Comparison of ENCODE assay signal across 9 mouse cellular contexts in genomic region chr7:99349782-99350720, GRCm38 (mm10). TPM values are rescaled to one million over a fixed set of nuclear protein-coding genes. Genes with fewer than 3 reads are reported as not detected.
DNase-seq lines count a peak whose midpoint lies in the region; ATAC-seq and TF ChIP-seq lines count a peak whose summit lies in the region.
"Had no signal": no experiment of that assay in that cellular context is flagged by ENCODE, and none has a peak within 500 bp of the region (broad histone marks: within the 10 kb centered on the region; RNA-seq: fewer than 3 reads in every experiment).

No protein-coding gene starts in this region.

- intact Hi-C loops in left cerebral cortex, adult 2 months (cut with DNase I), result loop anchor here (1.0 kb wide), 1 partner anchor 44 kb away; no protein-coding TSS in a partner anchor

- no peak overlapping the region for H3K4me3 ChIP-seq in forebrain, embryonic 16.5 days (replicated peaks; ENCODE audit: low read length)
- peak overlapping the region; percentile 82 for H3K4me3 ChIP-seq in kidney, postnatal 0 days (replicated peaks; ENCODE audit: low read depth, low read length)
- peak overlapping the region; percentile 9; the same call in 1 of the 2 replicates for H3K4me3 ChIP-seq in neural tube, embryonic 14.5 days (ENCODE audit: low read depth, low read length)
- H3K4me3 ChIP-seq in left cerebral cortex, adult 2 months, result no peak overlapping the region

- H3K4me2 ChIP-seq in forebrain, embryonic 16.5 days (ENCODE audit: low read length), result peak overlapping the region; percentile 63
- peak overlapping the region; percentile 95 for H3K4me2 ChIP-seq in kidney, postnatal 0 days (ENCODE audit: low read length)
- H3K4me2 ChIP-seq in neural tube, embryonic 14.5 days (ENCODE audit: low read depth, low read length), result peak overlapping the region; percentile 61

- H3K4me1 ChIP-seq in forebrain, embryonic 16.5 days (replicated peaks; ENCODE audit: control insufficient read depth, insufficient read depth, low read length), result peaks cover 30% of the 10 kb centered on the region
- H3K4me1 ChIP-seq in kidney, postnatal 0 days (replicated peaks; ENCODE audit: insufficient read depth, low read length), result peaks cover 31% of the 10 kb centered on the region
- peaks cover 19% of the 10 kb centered on the region; the same call in 1 of the 2 replicates for H3K4me1 ChIP-seq in neural tube, embryonic 14.5 days (ENCODE audit: control insufficient read depth, insufficient read depth, low read length)

- H3K9ac ChIP-seq in forebrain, embryonic 16.5 days (replicated peaks; ENCODE audit: low read depth, low read length), result no peak overlapping the region
- H3K9ac ChIP-seq in kidney, postnatal 0 days (ENCODE audit: low read depth, low read length), result peak overlapping the region; percentile 90; the same call in 1 of the 2 replicates
- no peak overlapping the region for H3K9ac ChIP-seq in neural tube, embryonic 14.5 days (replicated peaks; ENCODE audit: low read depth, low read length)

- H3K27me3 ChIP-seq in forebrain, embryonic 16.5 days (replicated peaks; ENCODE audit: control insufficient read depth, insufficient read depth, low read length), result no peaks in the 10 kb centered on the region
- no peaks in the 10 kb centered on the region for H3K27me3 ChIP-seq in kidney, postnatal 0 days (ENCODE audit: insufficient read depth, low read length)
- H3K27me3 ChIP-seq in neural tube, embryonic 14.5 days (ENCODE audit: control insufficient read depth, insufficient read depth, low read length), result no peaks in the 10 kb centered on the region

- no peaks in the 10 kb centered on the region for H3K9me3 ChIP-seq in forebrain, embryonic 16.5 days (ENCODE audit: control insufficient read depth, low read length)
- H3K9me3 ChIP-seq in kidney, postnatal 0 days (replicated peaks; ENCODE audit: low read length), result no peaks in the 10 kb centered on the region
- no peaks in the 10 kb centered on the region for H3K9me3 ChIP-seq in neural tube, embryonic 14.5 days (ENCODE audit: control insufficient read depth, low read length)

- no peak for ATAC-seq in forebrain, embryonic 16.5 days
- no peak for ATAC-seq in kidney, postnatal 0 days (replicated peaks; ENCODE audit: low FRiP score, low read depth)
- no peak for ATAC-seq in neural tube, embryonic 14.5 days (ENCODE audit: low read depth)

- no peak overlapping the region for H3K27ac ChIP-seq in forebrain, embryonic 16.5 days (ENCODE audit: low read length)
- peak overlapping the region; percentile 96 for H3K27ac ChIP-seq in kidney, postnatal 0 days
- no peak overlapping the region for H3K27ac ChIP-seq in neural tube, embryonic 14.5 days (ENCODE audit: low read depth, low read length)
- no peak overlapping the region for H3K27ac ChIP-seq in left cerebral cortex, adult 2 months

- no peak; the same call in 1 of the 2 replicates for TF ChIP-seq CTCF in kidney, postnatal 0 days (IDR thresholded peaks at IDR 0.05; ENCODE audit: low read depth)
- TF ChIP-seq CTCF in left cerebral cortex, adult 2 months (IDR thresholded peaks at IDR 0.05), result no peak

- DNase-seq in kidney, adult 11 months, result peak; percentile 42
- DNase-seq in kidney, adult 8-10 months, result no peak
- DNase-seq in kidney, postnatal 0 days (ENCODE audit: low spot score), result peak; percentile 55
- DNase-seq in thymus, postnatal 10 days (ENCODE audit: low spot score in 2 of 2), result no peak
- no peak for DNase-seq in left cerebral cortex, adult 2 months (ENCODE audit: extremely low spot score in 1 of 2, low spot score in 2 of 2)
- DNase-seq in adrenal gland, adult 8-10 months, result no peak
- DNase-seq: gastrocnemius, postnatal 36 days had no signal

- no peaks in the 10 kb centered on the region for H3K36me3 ChIP-seq in forebrain, embryonic 16.5 days (ENCODE audit: control insufficient read depth, insufficient read depth)
- peaks cover 40% of the 10 kb centered on the region for H3K36me3 ChIP-seq in kidney, postnatal 0 days (ENCODE audit: insufficient read depth, low read length)
- H3K36me3 ChIP-seq in neural tube, embryonic 14.5 days (ENCODE audit: control insufficient read depth, insufficient read depth, low read length), result no peaks in the 10 kb centered on the region; the same call in 1 of the 2 replicates

- 82% methylated on average over 9 of the region's 9 CpGs for WGBS in forebrain, embryonic 16.5 days
- 21% methylated on average over 9 of the region's 9 CpGs for WGBS in kidney, postnatal 0 days
- 87% methylated on average over 9 of the region's 9 CpGs for WGBS in neural tube, embryonic 14.5 days

RNA-seq across cellular contexts. Expression of gene Serpinh1, which starts 3.0 kb away (rescaled TPM):
- polyA plus RNA-seq in forebrain, embryonic 16.5 days (2015; fragmentation: Nextera tagmentation; extraction: Ambion mirVana), result 201 and 257 TPM in 2 replicates
- 819 and 983 TPM in 2 replicates for polyA plus RNA-seq in kidney, postnatal 0 days (2015; fragmentation: Nextera tagmentation; extraction: Ambion mirVana)
- polyA plus RNA-seq in neural tube, embryonic 14.5 days (2014; fragmentation: Nextera tagmentation; extraction: Ambion mirVana), result 38.7 and 139 TPM in 2 replicates
- 10 to 100 TPM; 22.2 TPM for total RNA-seq in left cerebral cortex, adult 2 months (2021)
- total RNA-seq in adrenal gland, adult 8-10 months (2022), result 100 to 1,000 TPM; 127 to 266 (median 171) TPM

RNA-seq across cellular contexts. Expression of gene Gdpd5, which starts 31.2 kb away (rescaled TPM):
- 45.2 and 48.0 TPM in 2 replicates for polyA plus RNA-seq in forebrain, embryonic 16.5 days (2015; fragmentation: Nextera tagmentation; extraction: Ambion mirVana)
- 11.8 and 13.5 TPM in 2 replicates for polyA plus RNA-seq in kidney, postnatal 0 days (2015; fragmentation: Nextera tagmentation; extraction: Ambion mirVana)
- 38.1 and 47.9 TPM in 2 replicates for polyA plus RNA-seq in neural tube, embryonic 14.5 days (2014; fragmentation: Nextera tagmentation; extraction: Ambion mirVana)
- total RNA-seq in left cerebral cortex, adult 2 months (2021), result 10 to 100 TPM; 40.8 to 42.4 TPM
- 10 to 100 TPM in 3 of 4 experiments, 1 to 10 TPM in 1; 9.2 to 16.4 (median 13.9) TPM for total RNA-seq in adrenal gland, adult 8-10 months (2022)

Comparison
In these comparisons a context has a peak if more than half of its experiments do, and no peak if none do; other contexts are left out.
1. DNase-seq: peak in kidney, adult 11 months (single experiment) and kidney, postnatal 0 days (single experiment); none in kidney, adult 8-10 months (0 of 2), thymus, postnatal 10 days (0 of 2), left cerebral cortex, adult 2 months (0 of 2) and adrenal gland, adult 8-10 months (single experiment).
2. H3K4me3 ChIP-seq: peak in kidney, postnatal 0 days (single experiment) and neural tube, embryonic 14.5 days (single experiment); none in forebrain, embryonic 16.5 days (single experiment) and left cerebral cortex, adult 2 months (single experiment).
3. Peak in every context shown above with its lines, with median percentiles within 50 percentile points of each other: H3K4me2 ChIP-seq.